28 mouse cellular contexts compared by ENCODE assay signal in genomic region chr15:28062016-28062415, GRCm38 (mm10).
"Had no signal": no experiment of that assay in that cellular context is flagged by ENCODE, and none has a peak within 500 bp of the region (broad histone marks: within the 10 kb centered on the region; RNA-seq: fewer than 3 reads in every experiment).

No protein-coding gene starts in this region.

- H3K27me3 ChIP-seq: embryonic facial prominence, embryonic 12.5 days; embryonic facial prominence, embryonic 13.5 days; embryonic facial prominence, embryonic 15.5 days; forebrain, embryonic 13.5 days; forebrain, embryonic 15.5 days had no signal

- H3K9ac ChIP-seq: embryonic facial prominence, embryonic 12.5 days; embryonic facial prominence, embryonic 13.5 days; embryonic facial prominence, embryonic 15.5 days; forebrain, embryonic 12.5 days; forebrain, embryonic 13.5 days; forebrain, embryonic 15.5 days; forebrain, postnatal 0 days had no signal

- H3K4me2 ChIP-seq: embryonic facial prominence, embryonic 12.5 days; embryonic facial prominence, embryonic 13.5 days; embryonic facial prominence, embryonic 15.5 days; forebrain, embryonic 12.5 days; forebrain, embryonic 13.5 days; forebrain, embryonic 15.5 days had no signal

- H3K4me3 ChIP-seq: embryonic facial prominence, embryonic 10.5 days; embryonic facial prominence, embryonic 12.5 days; embryonic facial prominence, embryonic 13.5 days; embryonic facial prominence, embryonic 15.5 days; erythroblast, embryonic 14.5 days; forebrain, embryonic 10.5 days; forebrain, embryonic 12.5 days; forebrain, embryonic 13.5 days; forebrain, embryonic 15.5 days; gastrocnemius, adult 2 months; heart, adult 2 months had no signal

- H3K27ac ChIP-seq: embryonic facial prominence, embryonic 10.5 days; embryonic facial prominence, embryonic 12.5 days; embryonic facial prominence, embryonic 13.5 days; embryonic facial prominence, embryonic 15.5 days; forebrain, embryonic 10.5 days; forebrain, embryonic 12.5 days; forebrain, embryonic 13.5 days; forebrain, embryonic 15.5 days; gastrocnemius, adult 2 months; heart, adult 2 months had no signal

- H3K36me3 ChIP-seq: embryonic facial prominence, embryonic 10.5 days; embryonic facial prominence, embryonic 12.5 days; embryonic facial prominence, embryonic 13.5 days; embryonic facial prominence, embryonic 15.5 days; forebrain, embryonic 10.5 days; forebrain, embryonic 12.5 days; forebrain, embryonic 15.5 days had no signal

- DNase-seq: cerebellum, adult 2 months; cerebellum, adult 8-10 months; cerebellum, adult 9-10 months; cerebellum, adult 9-11 months; cerebellum, postnatal 10 days; cerebellum, postnatal 14 days; cerebellum, postnatal 25 days; cerebellum, postnatal 36 days; embryo, embryonic 11 days; forebrain, postnatal 0 days; gastrocnemius, adult 2 months; gastrocnemius, postnatal 10 days; gastrocnemius, postnatal 14 days; gastrocnemius, postnatal 25 days; gastrocnemius, postnatal 36 days; heart, adult 18-20 months; heart, adult 2 months had no signal

- ATAC-seq: forebrain, embryonic 13.5 days; forebrain, embryonic 14.5 days; forebrain, embryonic 15.5 days; forebrain, embryonic 16.5 days; forebrain, postnatal 0 days had no signal

- H3K9me3 ChIP-seq: embryonic facial prominence, embryonic 10.5 days; embryonic facial prominence, embryonic 12.5 days; embryonic facial prominence, embryonic 13.5 days; embryonic facial prominence, embryonic 15.5 days; forebrain, embryonic 10.5 days; forebrain, embryonic 12.5 days; forebrain, embryonic 13.5 days; forebrain, embryonic 15.5 days had no signal

- H3K4me1 ChIP-seq: embryonic facial prominence, embryonic 12.5 days; embryonic facial prominence, embryonic 13.5 days; embryonic facial prominence, embryonic 15.5 days; forebrain, embryonic 13.5 days; forebrain, embryonic 15.5 days had no signal
